Mouse (Mus musculus): ENCODE data around the gene Cd300e.
"Not testable (repeated sequence)": the region's sequence is repeated elsewhere in the genome, so short reads cannot be mapped to it uniquely, and the experiment has no call there.

Gene Cd300e

DNA sequence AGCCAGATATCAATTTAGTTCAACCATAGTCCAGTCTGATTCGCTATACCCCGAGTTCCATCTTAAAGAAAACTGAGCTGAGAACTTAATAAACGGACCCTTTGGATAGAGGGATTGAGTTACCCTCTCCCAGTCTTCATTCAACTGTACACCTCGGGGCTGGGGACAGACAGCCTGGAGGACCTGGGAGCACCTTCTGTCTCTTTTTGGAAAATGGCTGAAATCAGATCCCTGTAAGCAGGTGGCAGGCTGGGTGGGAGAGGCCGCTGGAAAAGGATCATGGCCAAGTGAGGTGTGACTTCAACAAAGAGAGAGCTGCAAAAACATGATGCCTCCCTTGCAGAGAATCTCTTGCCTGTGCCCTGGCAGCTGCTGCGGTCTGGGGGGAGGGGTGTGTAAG, 20.2 kb upstream of the Cd300e start:
- no peak for DNase-seq (ENCODE audit: low spot score in 2 of 2)

DNA sequence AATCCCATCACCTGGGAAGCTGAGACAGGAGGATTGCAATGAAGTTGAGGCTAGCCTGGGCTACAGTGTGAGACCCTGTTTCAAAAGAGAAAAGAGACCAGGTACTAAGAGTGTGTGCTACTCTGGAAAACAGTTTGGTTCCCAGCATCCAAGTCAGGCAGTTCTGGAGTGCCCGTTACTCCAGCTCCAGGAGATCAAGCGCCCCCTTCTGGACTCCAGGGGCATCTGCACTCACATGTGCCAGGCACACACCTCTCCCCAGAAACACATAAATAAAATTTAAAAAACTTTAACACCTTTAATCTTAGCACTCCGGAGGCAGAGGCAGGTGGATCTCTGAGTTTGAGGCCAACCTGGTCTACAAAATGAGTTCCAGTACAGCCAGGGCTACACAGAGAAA, 19.4 kb upstream of the Cd300e start:
- no peak for DNase-seq (ENCODE audit: low spot score in 2 of 2)

DNA sequence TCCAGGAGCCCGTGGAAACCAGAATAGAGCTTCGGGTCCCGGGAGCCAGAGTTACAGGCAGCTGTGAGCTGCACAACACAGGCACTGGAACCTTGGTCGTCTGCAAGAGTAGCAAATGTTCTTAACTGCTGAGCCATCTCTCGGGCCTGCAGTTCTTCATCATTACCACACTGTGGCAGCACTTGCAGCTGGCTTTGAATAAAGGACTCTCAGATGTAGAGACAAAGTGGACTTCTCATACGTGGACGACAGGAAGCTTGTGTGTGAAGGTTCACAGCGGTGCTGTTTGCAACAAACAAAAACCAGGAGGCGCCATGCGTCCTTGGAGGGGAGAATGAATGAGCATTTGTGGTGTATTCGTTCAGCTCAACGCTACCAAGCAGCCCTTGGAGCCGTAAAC, 18.9 kb upstream of the Cd300e start:
- peak; percentile 21 to 35 for DNase-seq (ENCODE audit: low spot score in 2 of 2)

DNA sequence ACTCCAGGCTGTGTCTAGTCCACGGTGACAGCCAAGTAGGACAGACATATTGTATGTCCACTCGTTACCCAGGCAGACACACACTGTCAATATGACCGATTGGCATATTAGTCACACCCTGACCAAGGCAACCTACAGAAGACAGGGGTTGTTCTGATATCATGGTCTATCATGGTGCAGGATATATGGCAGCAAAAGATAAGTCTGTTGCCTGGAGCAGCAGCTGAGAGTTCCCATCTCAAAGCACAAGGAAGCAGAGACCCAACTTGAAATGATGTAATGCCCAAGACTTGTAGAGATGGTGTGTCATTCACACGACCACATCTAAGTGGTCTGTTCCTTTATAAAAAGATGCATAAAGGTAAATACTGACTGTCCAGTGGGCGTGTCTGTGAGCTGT, 16.7 kb upstream of the Cd300e start:
- no peak for DNase-seq (ENCODE audit: low spot score in 2 of 2)

DNA sequence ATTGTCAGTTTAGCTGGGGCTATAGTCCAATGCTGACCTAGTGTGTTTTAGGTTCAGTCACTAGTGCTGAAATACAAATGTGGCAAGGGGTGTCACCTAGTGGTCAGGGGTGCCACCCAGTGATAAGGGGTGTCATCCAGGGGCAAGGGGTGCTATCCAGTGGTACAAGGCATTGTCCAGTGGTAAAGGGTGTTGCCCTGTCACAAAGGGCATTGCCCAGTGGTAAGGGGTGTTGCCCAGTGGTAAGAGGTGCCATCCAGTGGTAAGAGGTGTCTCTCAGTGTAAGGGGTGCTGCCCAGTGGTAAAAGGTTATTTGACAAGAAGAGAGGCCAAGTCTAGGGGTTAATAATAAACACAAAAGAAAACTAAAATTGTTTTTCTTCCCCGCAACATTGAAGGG, 15.5 kb upstream of the Cd300e start:
- no peak for DNase-seq (ENCODE audit: low spot score in 2 of 2)

DNA sequence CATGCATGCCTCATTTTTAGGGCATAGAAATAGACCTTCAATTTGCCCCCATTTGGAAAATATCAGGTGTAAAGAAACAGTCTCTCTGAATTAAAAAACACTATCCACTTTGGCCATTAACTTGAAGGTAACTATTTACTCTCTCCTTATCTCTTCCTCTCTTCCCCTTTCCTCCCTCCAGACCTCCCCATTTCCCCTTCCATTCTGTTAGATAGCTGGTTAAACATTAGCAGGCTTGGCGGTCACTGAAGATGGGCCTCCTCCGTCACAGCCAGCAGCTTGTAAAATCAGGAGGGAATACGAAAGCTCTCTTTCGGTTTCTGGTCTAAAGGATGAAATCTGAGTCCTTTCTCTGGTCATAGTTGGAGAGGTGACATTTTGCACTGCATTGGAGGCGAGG, 13.9 kb upstream of the Cd300e start:
- no peak for DNase-seq (ENCODE audit: low spot score in 2 of 2)

DNA sequence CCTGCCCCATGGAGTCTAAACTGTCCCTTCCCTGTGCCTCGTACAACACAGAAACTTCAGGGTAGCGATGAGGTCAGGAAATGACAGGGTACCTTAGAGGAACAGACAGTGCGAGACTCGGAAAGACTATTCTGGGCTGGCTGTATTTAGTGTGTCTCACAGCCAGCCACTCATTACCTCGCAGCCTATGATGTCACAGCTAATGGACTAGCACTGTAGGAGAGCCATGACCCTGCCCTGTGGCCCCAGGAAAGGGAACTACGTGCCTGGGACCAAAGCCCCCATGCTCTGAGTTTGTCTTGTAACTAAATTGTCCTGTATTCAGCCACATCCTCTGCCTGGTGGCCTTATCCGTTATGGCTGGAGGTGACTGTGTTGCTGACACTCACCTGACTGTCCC, 13.4 kb upstream of the Cd300e start:
- no peak for DNase-seq (ENCODE audit: low spot score in 2 of 2)

DNA sequence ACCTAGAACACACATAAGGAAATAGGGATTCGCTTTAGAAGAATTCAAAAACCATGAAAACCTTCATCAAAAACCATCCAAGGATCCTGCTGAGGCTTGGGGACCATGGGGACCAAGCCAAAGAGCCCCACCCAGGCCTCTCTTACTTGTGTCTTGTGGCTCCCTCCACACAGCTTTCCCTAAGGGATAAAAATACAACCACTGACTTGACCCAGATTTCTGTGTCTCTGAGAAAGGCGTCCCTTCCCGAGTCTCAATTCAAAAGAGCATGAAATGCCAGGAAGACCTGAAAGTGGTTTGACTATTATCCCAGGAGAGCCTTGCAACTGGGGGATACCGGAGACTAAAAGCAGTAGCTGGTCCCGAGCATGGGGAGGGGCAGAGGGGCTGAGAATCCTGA, 11.0 kb upstream of the Cd300e start:
- DNase-seq (ENCODE audit: low spot score in 2 of 2), result no peak

DNA sequence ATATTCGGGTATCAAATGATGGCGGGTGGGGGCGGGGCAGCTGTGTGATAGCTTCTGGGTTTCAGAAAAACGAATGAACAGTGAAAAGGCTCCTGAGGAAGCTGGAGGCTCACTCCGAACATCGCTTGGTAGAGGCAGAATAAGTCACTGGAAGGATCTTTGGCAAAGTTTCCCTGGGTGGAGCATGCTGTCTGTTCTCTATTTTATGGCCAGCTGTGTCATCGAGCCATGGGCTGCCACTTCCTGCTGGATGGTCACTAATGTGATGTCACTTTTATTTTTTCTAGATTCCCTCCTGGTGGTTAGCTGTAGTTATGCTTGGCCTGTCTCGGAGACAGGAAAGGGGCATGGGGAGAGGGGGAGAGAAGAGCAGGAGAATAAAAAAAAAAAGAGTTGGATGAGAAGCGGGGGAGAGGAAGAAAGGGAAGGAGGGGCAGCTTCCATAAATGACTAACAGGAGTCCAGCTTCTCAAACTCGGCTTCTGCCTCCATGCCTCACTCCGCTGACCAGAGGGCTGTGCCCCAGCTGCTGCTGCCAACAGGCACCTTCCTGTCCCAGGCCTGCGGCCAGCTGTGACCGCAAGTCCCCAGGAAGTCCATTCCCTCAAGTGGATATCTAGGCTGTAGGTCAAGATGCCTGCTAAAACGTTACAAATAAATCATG, 9.8 kb upstream of the Cd300e start:
- DNase-seq (ENCODE audit: low spot score in 2 of 2), result peak in 1 of 2 experiments; percentile 25

DNA sequence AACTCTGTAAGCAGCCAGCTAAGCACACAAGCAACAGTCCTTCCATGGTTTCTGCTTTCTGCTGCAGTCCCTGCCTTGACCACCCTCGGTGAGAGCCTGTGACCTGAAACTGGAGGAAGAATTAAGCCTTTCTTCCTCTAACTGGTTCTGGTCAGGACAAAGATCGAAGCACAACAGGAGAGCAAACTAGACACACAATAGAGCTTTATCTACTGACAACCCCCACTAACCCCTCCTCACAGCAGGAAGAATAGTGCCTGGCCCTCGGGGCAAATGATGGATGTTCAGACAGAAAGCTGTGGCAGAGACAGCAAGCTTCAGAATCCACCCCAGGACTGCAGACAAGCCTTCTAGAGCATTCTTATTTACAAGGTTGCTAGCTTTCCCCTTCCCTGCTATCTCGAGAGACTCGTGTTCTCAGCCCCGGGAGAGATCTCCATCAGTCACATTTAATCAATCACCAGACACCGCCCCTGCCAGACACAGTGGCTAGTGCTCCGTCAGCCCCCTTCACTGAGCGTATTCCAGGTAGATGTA, 9.1 kb upstream of the Cd300e start:
- no peak for DNase-seq (ENCODE audit: low spot score in 2 of 2)

DNA sequence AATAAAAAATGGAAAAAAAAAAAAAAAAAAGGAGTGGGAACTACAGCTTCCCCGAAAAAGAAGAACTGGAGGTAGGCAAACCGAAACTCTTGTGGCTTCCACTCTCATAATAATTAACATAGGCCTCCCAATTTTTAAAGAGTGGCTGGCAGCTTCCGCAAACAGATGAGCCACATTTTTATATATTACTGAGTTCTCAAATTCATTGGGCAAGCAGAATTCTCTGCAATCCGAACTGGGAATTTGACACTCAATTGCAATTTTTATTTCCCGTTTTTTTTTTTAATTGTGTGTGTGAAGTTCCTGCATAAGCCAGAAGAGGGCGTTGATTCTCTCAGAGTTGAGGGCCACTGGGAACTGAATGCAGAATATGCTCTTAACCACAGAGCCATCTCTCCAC, 4.8 kb upstream of the Cd300e start:
- DNase-seq (ENCODE audit: low spot score in 2 of 2), result no peak

DNA sequence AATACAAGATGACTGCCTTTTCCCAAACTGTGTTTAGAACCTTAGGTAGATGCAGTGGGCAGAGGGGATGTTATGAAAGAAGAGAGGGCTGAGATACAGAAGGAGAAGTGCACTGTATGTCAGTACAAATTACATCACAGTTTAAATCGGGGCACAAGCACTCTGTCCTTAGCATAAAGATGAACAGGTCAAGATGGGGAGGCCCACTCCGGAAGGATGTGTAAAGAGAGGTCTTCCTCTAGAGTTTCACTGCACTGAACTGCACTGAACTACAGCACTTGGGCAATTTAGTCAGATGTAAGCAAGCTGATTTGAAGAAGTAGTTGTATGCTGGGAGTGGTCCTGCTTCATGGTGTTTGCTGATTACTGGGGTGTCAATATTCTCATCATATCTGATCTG, 2.2 kb downstream of the Cd300e start:
- no peak for DNase-seq (ENCODE audit: low spot score in 2 of 2)

DNA sequence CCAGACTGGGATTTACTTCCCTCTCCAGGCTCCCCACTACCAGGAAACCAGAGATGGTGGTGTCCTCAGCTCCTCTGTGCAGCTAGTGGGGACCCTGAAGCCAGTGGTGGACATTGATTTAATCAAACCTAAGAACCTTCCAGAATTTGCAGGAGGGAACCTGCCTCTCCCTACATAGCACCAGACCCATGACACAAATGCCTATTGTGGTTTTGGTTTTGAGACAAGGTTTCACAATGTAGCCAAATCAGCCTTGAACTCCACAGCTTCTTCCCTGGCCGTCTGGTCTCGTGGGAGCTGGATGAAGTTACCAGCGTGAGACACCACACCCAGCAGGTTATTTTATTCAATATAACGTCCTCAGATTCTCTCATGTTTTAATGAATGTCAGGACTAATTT, 3.3 kb downstream of the Cd300e start:
- no peak for DNase-seq (ENCODE audit: low spot score in 2 of 2)

DNA sequence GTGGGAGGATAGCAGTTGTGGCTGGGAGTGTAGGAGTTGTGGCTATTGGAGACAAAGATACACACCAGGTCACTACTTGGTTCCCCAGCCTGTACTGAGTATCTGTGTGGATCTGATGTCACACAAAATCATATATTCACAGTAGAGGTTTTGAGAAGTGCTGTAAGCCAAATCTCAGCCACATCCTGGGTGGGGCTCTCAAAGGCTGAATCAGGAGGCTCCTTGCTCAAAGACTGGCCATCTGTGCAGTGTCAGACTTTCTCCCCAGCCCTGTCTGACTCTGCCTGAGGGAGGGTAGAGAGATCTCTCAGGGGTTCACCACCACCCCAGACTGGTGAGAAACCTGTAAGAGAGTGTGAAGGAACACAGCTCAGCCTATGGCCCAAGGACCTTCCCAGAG, 7.4 kb downstream of the Cd300e start:
- DNase-seq (ENCODE audit: low spot score in 2 of 2), result no peak

DNA sequence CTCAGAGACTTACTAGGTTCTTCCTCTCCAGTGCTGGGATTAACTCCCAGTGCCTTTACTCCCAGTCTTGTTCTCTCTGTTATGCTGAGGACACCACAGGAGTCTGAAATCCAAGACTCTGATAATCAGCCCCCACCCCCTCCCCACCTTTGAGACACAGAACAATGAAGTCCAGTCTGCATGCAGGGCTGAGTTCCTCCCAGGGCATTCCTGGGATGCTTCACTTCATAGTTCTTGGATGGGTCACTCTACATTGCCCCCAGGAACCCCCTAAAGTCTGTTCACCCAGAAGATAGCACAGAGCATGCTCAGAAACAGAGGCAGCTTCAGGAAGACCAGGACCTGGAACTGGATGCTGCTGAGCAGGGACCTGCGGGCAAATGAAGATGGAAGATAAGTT, 9.0 kb downstream of the Cd300e start:
- DNase-seq (ENCODE audit: low spot score in 2 of 2), result no peak

DNA sequence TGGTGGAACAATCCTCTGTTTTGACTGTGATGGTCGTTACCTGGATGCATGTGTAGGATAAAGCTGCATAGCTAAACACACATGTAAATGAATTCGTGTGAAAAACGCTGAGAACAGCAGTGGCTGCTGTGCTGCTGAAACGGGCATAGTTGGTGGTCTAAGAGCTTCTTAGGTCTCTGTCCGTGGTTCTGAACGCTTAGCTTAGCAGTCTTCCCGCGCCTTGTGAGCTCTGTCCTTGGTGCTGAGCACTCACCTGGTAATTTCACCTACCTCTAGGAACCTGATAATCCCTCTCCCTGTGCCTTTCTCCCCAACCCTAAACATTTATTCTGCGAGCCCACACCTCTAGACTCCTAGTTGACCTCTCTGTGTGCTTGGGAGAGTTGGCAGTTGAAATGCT, 9.8 kb downstream of the Cd300e start:
- no peak for DNase-seq (ENCODE audit: low spot score in 2 of 2)

DNA sequence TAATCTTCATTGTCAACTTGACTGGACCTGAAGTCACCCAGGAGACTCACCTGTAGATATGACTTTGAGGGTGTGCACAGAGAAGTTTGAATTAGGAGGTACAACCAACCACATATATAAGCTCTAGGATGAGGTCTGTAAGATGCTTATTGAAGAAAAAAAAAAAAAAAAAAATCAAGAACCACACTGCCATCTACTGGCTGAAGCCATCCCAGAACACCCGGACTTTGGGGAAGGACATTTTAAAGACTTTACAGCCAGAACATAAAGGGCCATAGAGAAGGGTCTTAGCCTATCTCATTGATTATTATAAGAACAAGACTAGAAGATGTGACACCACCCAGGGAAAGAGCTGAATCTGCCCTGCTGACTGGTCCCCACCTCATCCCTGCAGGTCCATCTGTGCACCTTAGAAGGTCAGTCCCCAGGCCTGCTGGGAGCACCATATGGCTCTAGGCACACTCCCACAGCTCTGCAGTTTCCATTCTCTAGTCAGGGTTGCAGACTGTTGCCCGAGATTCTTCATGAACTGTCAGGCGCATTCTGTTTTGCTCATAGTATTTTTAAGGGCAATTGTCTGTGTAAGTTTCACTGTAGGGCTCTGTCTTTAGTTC, 12.6 kb downstream of the Cd300e start:
- DNase-seq (ENCODE audit: low spot score in 2 of 2), result no peak

DNA sequence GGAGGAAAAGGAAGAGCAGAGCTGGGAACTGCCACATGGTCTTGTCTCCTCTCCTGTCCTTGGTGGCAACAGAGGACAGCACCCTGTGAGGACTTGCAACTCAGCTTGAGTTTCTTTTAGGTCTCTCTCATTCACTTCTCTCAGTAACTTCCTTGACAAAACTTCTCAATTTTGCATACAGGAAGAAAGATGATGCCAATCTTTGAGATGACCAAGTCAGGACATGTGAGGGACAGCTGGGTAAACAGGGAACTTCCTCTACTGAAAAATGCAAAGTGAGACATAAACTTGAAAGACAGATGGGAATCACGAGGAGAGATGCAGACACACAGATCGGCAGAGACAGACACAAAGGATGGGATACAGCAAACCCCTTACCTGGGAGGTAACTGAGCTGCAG, 13.7 kb downstream of the Cd300e start, which contains the start of gene Cd300ld3:
Gene Cd300ld3 (minus strand): TSS at position 151 of the 400 bp plus-strand sequence.
- DNase-seq (ENCODE audit: low spot score in 2 of 2), result no peak

DNA sequence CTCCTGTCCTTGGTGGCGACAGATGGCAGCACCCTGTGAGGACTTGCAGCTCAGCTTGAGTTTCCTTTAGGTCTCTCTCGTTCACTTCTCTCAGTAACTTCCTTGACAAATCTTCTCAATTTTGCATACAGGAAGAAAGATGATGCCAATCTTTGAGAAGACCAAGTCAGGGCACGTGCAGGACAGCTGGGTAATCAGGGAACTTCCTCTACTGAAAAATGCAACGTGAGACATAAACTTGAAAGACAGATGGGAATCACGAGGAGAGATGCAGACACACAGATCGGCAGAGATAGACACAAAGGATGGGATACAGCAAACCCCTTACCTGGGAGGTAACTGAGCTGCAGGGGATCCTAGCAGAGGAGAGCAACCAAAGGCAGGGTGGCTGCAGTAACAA, 24.3 kb downstream of the Cd300e start, which contains the start of gene Cd300ld5:
Gene Cd300ld5 (minus strand): TSS at position 101 of the 400 bp plus-strand sequence.
- DNase-seq (ENCODE audit: low spot score in 2 of 2), result not testable (repeated sequence)

DNA sequence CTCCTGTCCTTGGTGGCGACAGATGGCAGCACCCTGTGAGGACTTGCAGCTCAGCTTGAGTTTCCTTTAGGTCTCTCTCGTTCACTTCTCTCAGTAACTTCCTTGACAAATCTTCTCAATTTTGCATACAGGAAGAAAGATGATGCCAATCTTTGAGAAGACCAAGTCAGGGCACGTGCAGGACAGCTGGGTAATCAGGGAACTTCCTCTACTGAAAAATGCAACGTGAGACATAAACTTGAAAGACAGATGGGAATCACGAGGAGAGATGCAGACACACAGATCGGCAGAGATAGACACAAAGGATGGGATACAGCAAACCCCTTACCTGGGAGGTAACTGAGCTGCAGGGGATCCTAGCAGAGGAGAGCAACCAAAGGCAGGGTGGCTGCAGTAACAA, 35.1 kb downstream of the Cd300e start, which contains the start of gene Cd300ld4:
Gene Cd300ld4 (minus strand): TSS at position 101 of the 400 bp plus-strand sequence.
- not testable (repeated sequence) for DNase-seq (ENCODE audit: low spot score in 2 of 2)

DNA sequence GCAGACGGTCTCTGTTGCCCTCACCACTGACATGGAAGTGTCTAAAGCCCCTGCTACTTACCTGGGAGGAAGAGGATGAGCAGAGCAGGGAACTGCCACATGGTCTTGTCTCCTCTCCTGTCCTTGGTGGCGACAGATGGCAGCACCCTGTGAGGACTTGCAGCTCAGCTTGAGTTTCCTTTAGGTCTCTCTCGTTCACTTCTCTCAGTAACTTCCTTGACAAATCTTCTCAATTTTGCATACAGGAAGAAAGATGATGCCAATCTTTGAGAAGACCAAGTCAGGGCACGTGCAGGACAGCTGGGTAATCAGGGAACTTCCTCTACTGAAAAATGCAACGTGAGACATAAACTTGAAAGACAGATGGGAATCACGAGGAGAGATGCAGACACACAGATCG, 45.9 kb downstream of the Cd300e start, which contains the start of gene Cd300ld2:
Gene Cd300ld2 (minus strand): TSS at position 101 of the 400 bp plus-strand sequence.
- not testable (repeated sequence) for DNase-seq (ENCODE audit: low spot score in 2 of 2)

DNA sequence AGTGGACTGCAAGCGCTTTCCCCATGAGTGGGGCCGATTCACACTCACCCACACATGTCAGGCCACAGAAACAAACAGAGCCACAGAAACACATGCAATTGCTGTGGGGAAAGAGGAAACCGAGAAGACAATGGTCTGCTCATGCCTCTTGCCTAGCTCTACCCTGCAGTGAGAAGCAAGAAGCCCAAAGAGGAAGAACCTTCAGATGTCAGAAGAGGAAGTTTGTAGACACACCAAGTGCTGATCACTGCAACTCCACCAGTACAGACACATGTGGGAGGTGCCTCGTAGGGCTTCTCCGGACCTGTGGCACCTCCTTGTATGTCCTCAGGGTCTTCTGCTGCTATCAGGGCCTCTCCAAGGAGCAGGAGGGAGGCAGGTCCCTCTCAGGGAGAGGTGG, 57.9 kb downstream of the Cd300e start:
- no peak for DNase-seq (ENCODE audit: low spot score in 2 of 2)

Measured in frontal cortex, postnatal 10 days (tissue).